Mouse (Mus musculus): ENCODE data around the gene Adcy1. TPM values are rescaled to one million over a fixed set of nuclear protein-coding genes. Genes with fewer than 3 reads are reported as not detected.

Gene Adcy1
- polyA plus RNA-seq, 1 experiment, result not detected

GRCm38 (mm10) chr11:7114312-7114711, 51.0 kb downstream of the Adcy1 start:
- Histone ChIP-seq H3K4me1 (ENCODE audit: control insufficient read depth, insufficient read depth, low read length) (peaks cover 14% of the 10 kb centered on the region), H3K27ac (ENCODE audit: insufficient read depth, low read depth, low read length) (no peak overlapping the region), H3K4me3 (ENCODE audit: insufficient read depth, low read depth, low read length) (no peak overlapping the region)
- 39% methylated on average over 9 of the region's 9 CpGs for WGBS
- TF ChIP-seq CTCF (IDR thresholded peaks at IDR 0.05; ENCODE audit: insufficient read depth, low read depth, low read length) (no peak), POLR2A (IDR thresholded peaks at IDR 0.05; ENCODE audit: insufficient read depth, low read depth, low read length) (no peak)

DNA sequence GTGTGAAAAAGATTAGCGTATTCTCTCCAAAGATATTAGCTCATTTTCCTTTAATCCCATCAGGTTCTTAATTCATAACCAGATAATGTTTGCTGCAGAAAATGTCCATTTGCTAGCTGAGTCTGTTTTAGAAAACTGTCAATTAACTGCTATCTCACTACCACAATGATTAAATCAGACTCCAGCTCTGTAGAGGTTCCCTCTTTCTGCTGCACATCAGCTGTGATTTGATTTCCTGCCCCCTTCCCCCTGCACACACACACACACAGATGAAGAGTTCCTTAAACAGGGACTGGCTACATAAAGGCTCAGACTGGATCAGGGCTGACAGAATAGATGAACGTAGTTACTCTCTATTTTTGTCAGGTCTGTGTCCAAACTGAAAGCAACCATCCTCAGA, 53.4 kb downstream of the Adcy1 start:
- no peak overlapping the region for H3K27ac ChIP-seq (ENCODE audit: insufficient read depth, low read depth, low read length)
- H3K4me1 ChIP-seq (ENCODE audit: control insufficient read depth, insufficient read depth, low read length), result peaks cover 14% of the 10 kb centered on the region
- 88% methylated on average over 2 of the region's 2 CpGs for WGBS
- TF ChIP-seq CTCF (IDR thresholded peaks at IDR 0.05; ENCODE audit: insufficient read depth, low read depth, low read length), result no peak
- no peak for TF ChIP-seq POLR2A (IDR thresholded peaks at IDR 0.05; ENCODE audit: insufficient read depth, low read depth, low read length)
- H3K4me3 ChIP-seq (ENCODE audit: insufficient read depth, low read depth, low read length), result no peak overlapping the region

DNA sequence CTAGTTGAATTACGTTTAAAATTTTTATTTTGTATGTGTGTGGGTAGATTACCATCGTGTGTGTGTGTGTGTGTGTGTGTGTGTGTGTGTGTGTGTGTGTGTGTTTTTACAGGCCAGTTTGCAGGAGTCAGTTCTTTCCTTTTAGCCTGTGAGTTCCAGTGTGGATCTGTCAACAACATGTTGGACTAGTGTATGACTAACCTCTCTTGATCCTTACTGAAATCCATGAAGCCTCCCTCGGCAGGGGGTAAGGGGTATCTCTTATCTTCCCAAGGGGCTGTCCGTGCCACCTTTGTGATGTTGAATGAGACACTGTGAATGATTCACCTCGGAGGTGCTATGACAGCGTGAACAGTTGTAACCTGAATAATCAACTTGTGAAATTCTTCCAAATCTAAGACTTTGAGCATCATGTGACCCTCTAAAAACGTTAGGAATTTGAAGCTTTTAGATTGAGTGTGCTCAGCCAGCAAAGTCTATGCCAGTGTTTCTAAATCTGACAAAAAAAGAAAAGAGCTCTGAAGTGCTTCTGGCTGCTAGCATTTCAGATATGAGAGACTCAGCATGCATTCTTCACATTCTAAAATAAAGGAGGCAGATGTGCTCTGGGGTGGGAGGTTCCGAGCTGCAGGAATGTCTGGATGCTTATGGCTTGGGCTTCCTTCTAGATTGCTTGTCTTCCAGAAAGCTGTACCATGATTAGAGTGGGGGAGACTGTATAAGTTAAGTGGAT, 66.2 kb downstream of the Adcy1 start:
- Histone ChIP-seq H3K4me3 (ENCODE audit: insufficient read depth, low read depth, low read length) (no peak overlapping the region), H3K4me1 (ENCODE audit: control insufficient read depth, insufficient read depth, low read length) (peaks cover 6% of the 10 kb centered on the region), H3K27ac (ENCODE audit: insufficient read depth, low read depth, low read length) (no peak overlapping the region)
- 66% methylated on average over 8 of the region's 8 CpGs for WGBS
- no peak for TF ChIP-seq CTCF (IDR thresholded peaks at IDR 0.05; ENCODE audit: insufficient read depth, low read depth, low read length)
- no peak for TF ChIP-seq POLR2A (IDR thresholded peaks at IDR 0.05; ENCODE audit: insufficient read depth, low read depth, low read length)

- H3K27ac ChIP-seq (ENCODE audit: insufficient read depth, low read depth, low read length), result no peak overlapping the region
- H3K4me3 ChIP-seq (ENCODE audit: insufficient read depth, low read depth, low read length), result no peak overlapping the region
- TF ChIP-seq CTCF (IDR thresholded peaks at IDR 0.05; ENCODE audit: insufficient read depth, low read depth, low read length) (no peak), POLR2A (IDR thresholded peaks at IDR 0.05; ENCODE audit: insufficient read depth, low read depth, low read length) (no peak)
- H3K4me1 ChIP-seq (ENCODE audit: control insufficient read depth, insufficient read depth, low read length), result peaks cover 14% of the 10 kb centered on the region
- WGBS, result 96% methylated on average over 7 of the region's 7 CpGs
These were observed 69.6 kb downstream of the Adcy1 start for GRCm38 (mm10) chr11:7132736-7133387.

DNA sequence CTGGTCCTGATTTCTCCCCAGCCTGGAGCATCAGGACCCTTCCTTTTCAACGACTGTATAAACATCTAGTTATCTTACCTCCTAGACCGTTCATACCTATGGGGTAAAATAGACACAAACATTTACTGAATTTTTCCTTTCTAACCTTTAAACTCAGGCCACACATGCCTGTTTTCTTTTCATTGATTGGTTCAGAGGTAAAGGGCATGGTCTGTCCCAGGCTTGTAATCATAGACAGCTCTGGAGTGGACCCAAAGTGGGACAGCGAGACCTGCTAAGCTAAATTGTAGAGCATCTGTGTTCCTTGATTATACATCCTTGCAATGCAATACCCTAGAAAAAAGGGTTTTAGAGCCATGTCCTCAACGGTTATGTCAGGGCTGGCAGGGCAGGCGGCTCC, 70.4 kb downstream of the Adcy1 start:
- peaks cover 17% of the 10 kb centered on the region for H3K4me1 ChIP-seq (ENCODE audit: control insufficient read depth, insufficient read depth, low read length)
- WGBS, result 76% methylated on average over 5 of the region's 5 CpGs
- H3K4me3 ChIP-seq (ENCODE audit: insufficient read depth, low read depth, low read length), result no peak overlapping the region
- H3K27ac ChIP-seq (ENCODE audit: insufficient read depth, low read depth, low read length), result no peak overlapping the region
- TF ChIP-seq POLR2A (IDR thresholded peaks at IDR 0.05; ENCODE audit: insufficient read depth, low read depth, low read length) (no peak), CTCF (IDR thresholded peaks at IDR 0.05; ENCODE audit: insufficient read depth, low read depth, low read length) (no peak)

- 19% methylated on average over 5 of the region's 5 CpGs for WGBS
These were observed 71.0 kb downstream of the Adcy1 start for GRCm38 (mm10) chr11:7134319-7134718.

GRCm38 (mm10) chr11:7135301-7135700, 72.0 kb downstream of the Adcy1 start:
- Histone ChIP-seq H3K27ac (ENCODE audit: insufficient read depth, low read depth, low read length) (no peak overlapping the region), H3K4me3 (ENCODE audit: insufficient read depth, low read depth, low read length) (no peak overlapping the region), H3K4me1 (ENCODE audit: control insufficient read depth, insufficient read depth, low read length) (peaks cover 17% of the 10 kb centered on the region)
- 65% methylated on average over 6 of the region's 6 CpGs for WGBS
- no peak for TF ChIP-seq POLR2A (IDR thresholded peaks at IDR 0.05; ENCODE audit: insufficient read depth, low read depth, low read length)
- TF ChIP-seq CTCF (IDR thresholded peaks at IDR 0.05; ENCODE audit: insufficient read depth, low read depth, low read length), result no peak

More at GRCm38 (mm10) chr11:7134319-7134718, 71.0 kb downstream of the Adcy1 start:
- TF ChIP-seq CTCF (IDR thresholded peaks at IDR 0.05; ENCODE audit: insufficient read depth, low read depth, low read length) (no peak), POLR2A (IDR thresholded peaks at IDR 0.05; ENCODE audit: insufficient read depth, low read depth, low read length) (no peak)
- H3K27ac ChIP-seq (ENCODE audit: insufficient read depth, low read depth, low read length), result no peak overlapping the region
- H3K4me1 ChIP-seq (ENCODE audit: control insufficient read depth, insufficient read depth, low read length), result peaks cover 17% of the 10 kb centered on the region
- no peak overlapping the region for H3K4me3 ChIP-seq (ENCODE audit: insufficient read depth, low read depth, low read length)

DNA sequence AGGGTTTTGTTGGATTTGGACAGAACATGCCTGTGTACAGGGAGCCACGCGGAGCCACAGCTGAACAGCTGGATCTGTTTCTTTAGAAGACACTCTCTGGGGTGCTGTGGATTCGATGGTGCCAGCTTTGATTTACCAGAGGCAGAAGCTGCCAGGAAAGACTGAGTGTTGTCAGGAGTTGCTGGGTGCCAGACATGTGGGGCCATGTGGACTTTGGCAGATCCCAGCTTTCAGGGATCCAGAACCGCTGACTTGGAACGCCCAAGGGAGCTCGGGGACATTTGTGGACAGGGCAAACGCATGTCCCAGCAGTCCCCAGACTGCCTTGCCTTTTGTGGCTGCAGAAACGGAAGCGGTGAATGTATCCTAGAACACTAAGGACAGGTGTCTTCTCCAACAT, 72.5 kb downstream of the Adcy1 start:
- WGBS, result 81% methylated on average over 9 of the region's 9 CpGs
- peaks cover 17% of the 10 kb centered on the region for H3K4me1 ChIP-seq (ENCODE audit: control insufficient read depth, insufficient read depth, low read length)
- no peak overlapping the region for H3K4me3 ChIP-seq (ENCODE audit: insufficient read depth, low read depth, low read length)
- H3K27ac ChIP-seq (ENCODE audit: insufficient read depth, low read depth, low read length), result no peak overlapping the region
- TF ChIP-seq POLR2A (IDR thresholded peaks at IDR 0.05; ENCODE audit: insufficient read depth, low read depth, low read length) (no peak), CTCF (IDR thresholded peaks at IDR 0.05; ENCODE audit: insufficient read depth, low read depth, low read length) (no peak)

GRCm38 (mm10) chr11:7136246-7136855, 73.1 kb downstream of the Adcy1 start:
- 98% methylated on average over 5 of the region's 5 CpGs for WGBS
- TF ChIP-seq CTCF (IDR thresholded peaks at IDR 0.05; ENCODE audit: insufficient read depth, low read depth, low read length), result no peak
- TF ChIP-seq POLR2A (IDR thresholded peaks at IDR 0.05; ENCODE audit: insufficient read depth, low read depth, low read length), result no peak
- no peak overlapping the region for H3K27ac ChIP-seq (ENCODE audit: insufficient read depth, low read depth, low read length)

More at GRCm38 (mm10) chr11:7136246-7136855, 73.1 kb downstream of the Adcy1 start:
- peaks cover 17% of the 10 kb centered on the region for H3K4me1 ChIP-seq (ENCODE audit: control insufficient read depth, insufficient read depth, low read length)
- H3K4me3 ChIP-seq (ENCODE audit: insufficient read depth, low read depth, low read length), result no peak overlapping the region
